Mouse (Mus musculus) C2C12 (cell line): Measurements from ENCODE around the gene Apba3.

Experiments
- CEBPB ChIP-seq: IDR thresholded peaks from one replicate; pipeline ENCODE4 v1.6.1; 2011; ENCODE audit warnings: low read depth, mild to moderate bottlenecking, control low read depth, moderate library complexity
- CTCF ChIP-seq: IDR thresholded peaks from one replicate; pipeline ENCODE4 v1.5.1; 2011; ENCODE audit not compliant: control insufficient read depth, insufficient read depth, insufficient read length

- TF ChIP-seq CTCF: no peak
- no peak for TF ChIP-seq CEBPB
These were observed 37.0 kb downstream of the Apba3 start for GRCm38 (mm10) chr10:81303761-81304160.
